Mouse (Mus musculus) neural tube, embryonic 12.5 days (tissue): ENCODE data around the gene Clasp1. TPM values are rescaled to one million over a fixed set of nuclear protein-coding genes. Genes with fewer than 3 reads are reported as not detected.

Experiments used
- ATAC-seq: fragments of 200-750 bp; cut with Nextera tagmentation; 2 replicates; pipeline ENCODE4 v1.8.0; 2017; ENCODE audit warnings: low read depth, mild to moderate bottlenecking, moderate TSS enrichment, moderate library complexity; ENCODE audit not compliant: low FRiP score
- H3K27ac ChIP-seq: fragments of 300-500 bp; sonication (generic); 2 replicates; pipeline ENCODE4 v1.5.1; 2016
- H3K27me3 ChIP-seq: fragments of 300-500 bp; sonication (generic); replicated peaks from 2 replicates; pipeline ENCODE4 v1.6.1; 2016; ENCODE audit warnings: mild to moderate bottlenecking
- H3K36me3 ChIP-seq: fragments of 300-500 bp; sonication (generic); 2 replicates; pipeline ENCODE4 v1.6.1; 2016; ENCODE audit warnings: mild to moderate bottlenecking
- H3K4me1 ChIP-seq: fragments of 300-500 bp; sonication (generic); 2 replicates; pipeline ENCODE4 v1.6.1; 2016
- H3K4me2 ChIP-seq: fragments of 300-500 bp; sonication (generic); replicated peaks from 2 replicates; pipeline ENCODE4 v1.6.1; 2016; ENCODE audit warnings: mild to moderate bottlenecking
- H3K4me3 ChIP-seq: fragments of 300-500 bp; sonication (generic); 2 replicates; pipeline ENCODE4 v1.5.1; 2016
- H3K9ac ChIP-seq: fragments of 300-500 bp; sonication (generic); 2 replicates; pipeline ENCODE4 v1.6.1; 2016; ENCODE audit warnings: mild to moderate bottlenecking
- H3K9me3 ChIP-seq: fragments of 300-500 bp; sonication (generic); 2 replicates; pipeline ENCODE4 v1.6.1; 2016; ENCODE audit warnings: mild to moderate bottlenecking
- WGBS: fragments of 180-500 bp; shearing (Covaris S2); methylation state at CpG from one replicate; pipeline ENCODE4 v1.1.7; 2016; 5-methylcytosine and 5-hydroxymethylcytosine counted together
- polyA plus RNA-seq: library from polyadenylated mRNA; unstranded; fragments of >200 nt; fragmentation: Nextera tagmentation; extraction: Ambion mirVana; gene quantifications from 2 replicates; pipeline ENCODE4 v1.2.1, GENCODE M21; 2016

Clasp1 gene
- polyA plus RNA-seq, 1 experiment from 2014 or later, result 132 TPM

GRCm38 (mm10) chr1:118483504-118484096 lies 94.7 kb downstream of the Clasp1 start:
- Histone ChIP-seq H3K27ac (no peak overlapping the region), H3K4me1 (peaks cover 3% of the 10 kb centered on the region; the same call in 1 of the 2 replicates), H3K9ac (no peak overlapping the region), H3K4me3 (no peak overlapping the region), H3K27me3 (no peaks in the 10 kb centered on the region), H3K36me3 (peaks cover 12% of the 10 kb centered on the region; the same call in 1 of the 2 replicates), H3K4me2 (no peak overlapping the region), H3K9me3 (no peaks in the 10 kb centered on the region)
- WGBS, result 87% methylated on average over 6 of the region's 6 CpGs
- no peak for ATAC-seq

GRCm38 (mm10) chr1:118485572-118485971 lies 96.7 kb downstream of the Clasp1 start:
- H3K9ac ChIP-seq, result no peak overlapping the region
- no peak for ATAC-seq

DNA sequence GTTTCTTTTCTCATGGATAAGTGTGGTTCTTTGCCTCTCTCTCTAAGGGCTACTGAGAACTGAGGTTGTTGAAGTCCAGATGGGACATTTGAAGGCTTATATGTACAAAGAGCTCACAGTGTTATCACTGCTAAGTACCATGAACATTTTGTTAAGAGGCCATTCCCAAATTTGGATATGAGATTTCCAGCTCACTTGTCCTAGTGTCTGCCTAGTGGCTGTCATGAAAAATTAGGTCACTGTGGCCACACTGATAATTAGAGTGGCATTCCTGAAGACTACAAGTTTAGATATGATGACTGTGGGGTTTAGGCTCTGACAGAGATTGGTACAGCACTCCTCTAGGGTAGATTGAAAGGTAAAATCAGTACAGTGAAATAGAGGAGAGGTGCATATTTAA lies 97.2 kb downstream of the Clasp1 start:
- Histone ChIP-seq H3K9ac (no peak overlapping the region), H3K4me1 (peaks cover 3% of the 10 kb centered on the region; the same call in 1 of the 2 replicates), H3K27ac (no peak overlapping the region), H3K36me3 (0 out of 2 replicates have a peak, but pooled peaks cover 4% of the 10 kb centered on the region), H3K4me3 (no peak overlapping the region), H3K27me3 (no peaks in the 10 kb centered on the region), H3K9me3 (no peaks in the 10 kb centered on the region), H3K4me2 (no peak overlapping the region)
- no peak for ATAC-seq

More at GRCm38 (mm10) chr1:118485572-118485971, 96.7 kb downstream of the Clasp1 start:
- H3K27ac ChIP-seq, result no peak overlapping the region
- no peaks in the 10 kb centered on the region for H3K27me3 ChIP-seq
- H3K36me3 ChIP-seq, result 0 out of 2 replicates have a peak, but pooled peaks cover 4% of the 10 kb centered on the region
- H3K4me1 ChIP-seq, result peaks cover 3% of the 10 kb centered on the region; the same call in 1 of the 2 replicates
- H3K4me3 ChIP-seq, result no peak overlapping the region
- H3K4me2 ChIP-seq, result no peak overlapping the region
- no peaks in the 10 kb centered on the region for H3K9me3 ChIP-seq
- 73% methylated on average over 3 of the region's 3 CpGs for WGBS

GRCm38 (mm10) chr1:118492811-118493210 lies 104.0 kb downstream of the Clasp1 start:
- H3K9me3 ChIP-seq, result no peaks in the 10 kb centered on the region
- peaks cover 6% of the 10 kb centered on the region; the same call in 1 of the 2 replicates for H3K36me3 ChIP-seq
- H3K27ac ChIP-seq, result no peak overlapping the region
- no peak overlapping the region for H3K4me3 ChIP-seq
- no peak overlapping the region for H3K4me2 ChIP-seq
- no peak overlapping the region for H3K9ac ChIP-seq
- 90% methylated on average over 3 of the region's 3 CpGs for WGBS
- no peaks in the 10 kb centered on the region for H3K4me1 ChIP-seq
- no peaks in the 10 kb centered on the region for H3K27me3 ChIP-seq
- ATAC-seq, result no peak

- Histone ChIP-seq H3K4me3 (no peak overlapping the region), H3K27me3 (no peaks in the 10 kb centered on the region), H3K9ac (no peak overlapping the region), H3K27ac (no peak overlapping the region), H3K4me1 (no peaks in the 10 kb centered on the region), H3K36me3 (peaks cover 20% of the 10 kb centered on the region), H3K4me2 (no peak overlapping the region), H3K9me3 (no peaks in the 10 kb centered on the region)
- WGBS, result 97% methylated on average over 9 of the region's 9 CpGs
- no peak for ATAC-seq
Measured at GRCm38 (mm10) chr1:118494551-118494950, 105.7 kb downstream of the Clasp1 start.

- no peak overlapping the region for H3K9ac ChIP-seq
- no peaks in the 10 kb centered on the region for H3K27me3 ChIP-seq
- H3K9me3 ChIP-seq, result no peaks in the 10 kb centered on the region
- H3K27ac ChIP-seq, result no peak overlapping the region
- no peaks in the 10 kb centered on the region for H3K4me1 ChIP-seq
- H3K4me3 ChIP-seq, result no peak overlapping the region
- 81% methylated on average over 5 of the region's 5 CpGs for WGBS
- ATAC-seq, result peak; percentile 79
- H3K4me2 ChIP-seq, result no peak overlapping the region
- H3K36me3 ChIP-seq, result peaks cover 56% of the 10 kb centered on the region
Measured at GRCm38 (mm10) chr1:118498311-118498710, 109.5 kb downstream of the Clasp1 start.

DNA sequence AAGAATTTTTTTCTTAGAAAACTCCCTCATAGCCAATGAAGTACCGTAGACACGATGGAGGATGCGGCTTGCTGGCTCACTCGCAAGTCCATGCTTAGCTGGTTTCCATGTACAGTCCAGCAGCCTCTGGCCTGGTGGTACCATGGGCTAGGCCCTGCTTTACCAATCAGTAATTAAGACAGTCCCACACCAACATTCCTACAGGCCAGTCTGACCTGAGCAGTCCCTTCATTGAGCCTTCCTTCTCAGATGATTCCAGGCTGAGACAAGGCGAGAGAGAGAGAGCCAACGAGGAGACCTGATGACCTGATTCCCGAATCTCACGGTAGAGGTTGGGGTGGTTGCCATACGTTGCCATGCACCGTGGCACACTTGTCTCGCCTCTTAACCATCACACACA lies 111.7 kb downstream of the Clasp1 start:
- H3K27me3 ChIP-seq, result no peaks in the 10 kb centered on the region
- H3K36me3 ChIP-seq, result peaks cover 78% of the 10 kb centered on the region

GRCm38 (mm10) chr1:118501691-118502090 lies 112.8 kb downstream of the Clasp1 start:
- Histone ChIP-seq H3K4me3 (no peak overlapping the region), H3K4me2 (no peak overlapping the region), H3K4me1 (no peaks in the 10 kb centered on the region), H3K9me3 (no peaks in the 10 kb centered on the region), H3K27me3 (no peaks in the 10 kb centered on the region), H3K27ac (no peak overlapping the region), H3K9ac (no peak overlapping the region), H3K36me3 (peaks cover 89% of the 10 kb centered on the region)
- 77% methylated on average over 2 of the region's 2 CpGs for WGBS
- no peak for ATAC-seq

More for the DNA sequence above, 111.7 kb downstream of the Clasp1 start:
- Histone ChIP-seq H3K4me2 (no peak overlapping the region), H3K9ac (no peak overlapping the region), H3K9me3 (no peaks in the 10 kb centered on the region), H3K4me3 (no peak overlapping the region), H3K27ac (no peak overlapping the region), H3K4me1 (no peaks in the 10 kb centered on the region)
- no peak for ATAC-seq
- 93% methylated on average over 11 of the region's 11 CpGs for WGBS

- no peak overlapping the region for H3K27ac ChIP-seq
- ATAC-seq, result no peak
- no peak overlapping the region for H3K9ac ChIP-seq
- H3K4me2 ChIP-seq, result no peak overlapping the region
- H3K4me3 ChIP-seq, result no peak overlapping the region
- no peaks in the 10 kb centered on the region for H3K27me3 ChIP-seq
- no peaks in the 10 kb centered on the region for H3K9me3 ChIP-seq
- 87% methylated on average over 1 of the region's 1 CpGs for WGBS
- H3K36me3 ChIP-seq, result peaks cover 98% of the 10 kb centered on the region
- H3K4me1 ChIP-seq, result no peaks in the 10 kb centered on the region
Measured at GRCm38 (mm10) chr1:118505746-118506145, 116.9 kb downstream of the Clasp1 start.

DNA sequence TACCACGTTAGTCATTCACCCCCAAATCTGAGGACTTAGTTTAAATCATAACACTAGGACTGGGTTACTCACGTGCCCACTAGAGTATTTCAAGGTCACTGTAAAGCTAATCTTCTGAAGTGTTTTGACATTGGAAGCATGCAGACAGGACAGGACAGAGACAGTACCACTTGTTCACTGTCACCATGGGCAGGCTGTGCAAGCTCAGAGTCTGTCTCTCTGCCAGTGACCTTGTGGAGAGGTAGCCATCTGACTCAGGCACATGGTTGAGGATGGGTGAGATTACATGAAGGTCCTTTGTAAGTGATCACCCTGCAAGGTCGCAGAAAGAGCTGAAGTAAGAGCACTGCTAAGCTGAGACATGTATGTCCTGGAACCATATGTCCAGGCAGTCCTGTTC lies 122.1 kb downstream of the Clasp1 start:
- Histone ChIP-seq H3K4me1 (no peaks in the 10 kb centered on the region), H3K4me3 (no peak overlapping the region), H3K27me3 (no peaks in the 10 kb centered on the region), H3K9ac (no peak overlapping the region), H3K4me2 (no peak overlapping the region), H3K27ac (no peak overlapping the region), H3K36me3 (peaks cover 92% of the 10 kb centered on the region), H3K9me3 (no peaks in the 10 kb centered on the region)
- no peak for ATAC-seq
- WGBS, result 92% methylated on average over 3 of the region's 3 CpGs

GRCm38 (mm10) chr1:118511738-118512530 lies 123.1 kb downstream of the Clasp1 start:
- H3K27ac ChIP-seq, result no peak overlapping the region
- peaks cover 90% of the 10 kb centered on the region for H3K36me3 ChIP-seq
- H3K4me3 ChIP-seq, result no peak overlapping the region
- H3K9me3 ChIP-seq, result no peaks in the 10 kb centered on the region
- no peak for ATAC-seq
- 96% methylated on average over 8 of the region's 8 CpGs for WGBS
- no peaks in the 10 kb centered on the region for H3K4me1 ChIP-seq
- H3K4me2 ChIP-seq, result no peak overlapping the region
- no peaks in the 10 kb centered on the region for H3K27me3 ChIP-seq
- no peak overlapping the region for H3K9ac ChIP-seq

DNA sequence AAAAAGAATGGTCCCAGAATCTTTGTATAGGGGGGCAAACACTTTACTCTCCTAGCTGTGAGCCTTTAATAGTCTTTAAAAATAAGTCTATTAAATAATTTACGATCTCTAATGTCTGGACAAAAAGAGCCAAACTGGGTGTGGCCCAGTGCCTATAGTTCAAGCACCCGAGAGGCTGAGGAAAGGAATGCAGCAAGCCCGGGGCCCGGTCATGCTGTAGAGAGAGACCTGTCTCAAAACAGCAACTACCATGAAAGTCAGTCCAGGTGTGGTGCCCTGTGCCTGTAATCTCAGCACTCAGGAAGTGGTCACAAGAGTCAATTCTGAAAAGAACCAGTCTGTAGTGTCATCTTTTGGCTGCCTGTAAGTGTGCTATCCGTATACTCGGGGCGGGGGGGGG lies 127.4 kb downstream of the Clasp1 start:
- Histone ChIP-seq H3K4me2 (no peak overlapping the region), H3K9me3 (no peaks in the 10 kb centered on the region), H3K27me3 (no peaks in the 10 kb centered on the region), H3K9ac (no peak overlapping the region), H3K36me3 (peaks cover 77% of the 10 kb centered on the region), H3K27ac (no peak overlapping the region), H3K4me3 (no peak overlapping the region), H3K4me1 (no peaks in the 10 kb centered on the region)
- WGBS, result 62% methylated on average over 7 of the region's 7 CpGs
- no peak for ATAC-seq
